Mouse (Mus musculus) forebrain, embryonic 14.5 days (tissue): ENCODE measurements at regions not wholly inside any gene's neighbourhood (a gene's known extent, or its start where the extent isn't known, plus 50 kb on each side); places are given as distances from the start of the nearest gene placed in this dataset.

ENCODE experiments used
- ATAC-seq: fragments of 200-750 bp; cut with Nextera tagmentation; 2 replicates; pipeline ENCODE4 v1.8.0; 2017; ENCODE audit warnings: mild to moderate bottlenecking, moderate library complexity
- DNase-seq: peaks from one replicate; pipeline ENCODE4 v3.0.0-alpha.2; 2015; ENCODE audit warnings: low spot score
- H3K27ac ChIP-seq: fragments of 300-500 bp; sonication (generic); 2 replicates; pipeline ENCODE4 v1.5.1; 2014; ENCODE audit warnings: low read depth, mild to moderate bottlenecking, control low read depth, low read length, moderate library complexity
- H3K27me3 ChIP-seq: fragments of 300-500 bp; sonication (generic); replicated peaks from 2 replicates; pipeline ENCODE4 v1.6.1; 2014; ENCODE audit warnings: low read length, control low read depth, mixed read lengths; ENCODE audit not compliant: control insufficient read depth, insufficient read depth
- H3K36me3 ChIP-seq: fragments of 300-500 bp; sonication (generic); 2 replicates; pipeline ENCODE4 v1.6.1; 2014; ENCODE audit warnings: low read length, control low read depth; ENCODE audit not compliant: control insufficient read depth, insufficient read depth
- H3K4me1 ChIP-seq: fragments of 300-500 bp; sonication (generic); 2 replicates; pipeline ENCODE4 v1.6.1; 2014; ENCODE audit warnings: antibody characterized with exemption, low read length, control low read depth; ENCODE audit not compliant: control insufficient read depth, insufficient read depth
- H3K4me2 ChIP-seq: fragments of 300-500 bp; sonication (generic); 2 replicates; pipeline ENCODE4 v1.6.1; 2014; ENCODE audit warnings: mild to moderate bottlenecking, control low read depth, low read length
- H3K4me3 ChIP-seq: fragments of 300-500 bp; sonication (generic); 2 replicates; pipeline ENCODE4 v1.5.1; 2014; ENCODE audit warnings: low read depth, low read length, control low read depth
- H3K9ac ChIP-seq: fragments of 300-500 bp; sonication (generic); 2 replicates; pipeline ENCODE4 v1.6.1; 2014; ENCODE audit warnings: mild to moderate bottlenecking, low read length, control low read depth, moderate library complexity
- H3K9me3 ChIP-seq: fragments of 300-500 bp; sonication (generic); replicated peaks from 2 replicates; pipeline ENCODE4 v1.6.1; 2016; ENCODE audit warnings: low read length, control low read depth, mixed read lengths; ENCODE audit not compliant: control insufficient read depth
- WGBS: fragments of 180-500 bp; shearing (Covaris S2); extraction: QIAGEN DNeasy Blood & Tissue Kit; methylation state at CpG from one replicate; pipeline ENCODE4 v1.1.7; 2014; 5-methylcytosine and 5-hydroxymethylcytosine counted together

- Histone ChIP-seq H3K4me1 (peaks cover 7% of the 10 kb centered on the region; the same call in 1 of the 2 replicates), H3K4me2 (no peak overlapping the region), H3K4me3 (no peak overlapping the region), H3K9ac (no peak overlapping the region), H3K36me3 (no peaks in the 10 kb centered on the region), H3K9me3 (no peaks in the 10 kb centered on the region; the same call in 1 of the 2 replicates), H3K27ac (no peak overlapping the region), H3K27me3 (no peaks in the 10 kb centered on the region)
- no peak for DNase-seq
- 32% methylated on average over 8 of the region's 8 CpGs for WGBS
- no peak for ATAC-seq
Measured at GRCm38 (mm10) chr1:90504583-90505080, 98.1 kb upstream of the Cops8 start.

GRCm38 (mm10) chr1:90505599-90505998 lies 97.2 kb upstream of the Cops8 start:
- H3K36me3 ChIP-seq: no peaks in the 10 kb centered on the region
- H3K9me3 ChIP-seq: no peaks in the 10 kb centered on the region
- no peak overlapping the region for H3K4me3 ChIP-seq
- no peak overlapping the region for H3K4me2 ChIP-seq
- peaks cover 7% of the 10 kb centered on the region; the same call in 1 of the 2 replicates for H3K4me1 ChIP-seq
- H3K27me3 ChIP-seq: no peaks in the 10 kb centered on the region
- DNase-seq (no peak), ATAC-seq (no peak)
- no peak overlapping the region for H3K27ac ChIP-seq
- no peak overlapping the region for H3K9ac ChIP-seq
- WGBS: 88% methylated on average over 3 of the region's 3 CpGs

- peaks cover 7% of the 10 kb centered on the region; the same call in 1 of the 2 replicates for H3K4me1 ChIP-seq
- no peak overlapping the region for H3K9ac ChIP-seq
- H3K36me3 ChIP-seq: no peaks in the 10 kb centered on the region
- no peaks in the 10 kb centered on the region for H3K9me3 ChIP-seq
- no peak overlapping the region for H3K4me2 ChIP-seq
- no peak overlapping the region for H3K4me3 ChIP-seq
- 91% methylated on average over 9 of the region's 9 CpGs for WGBS
- no peaks in the 10 kb centered on the region for H3K27me3 ChIP-seq
- ATAC-seq (no peak), DNase-seq (no peak)
- H3K27ac ChIP-seq: no peak overlapping the region
Measured at GRCm38 (mm10) chr1:90506582-90506981, 96.2 kb upstream of the Cops8 start.

GRCm38 (mm10) chr1:90509371-90509770 lies 93.4 kb upstream of the Cops8 start:
- H3K4me2 ChIP-seq: no peak overlapping the region
- H3K27me3 ChIP-seq: no peaks in the 10 kb centered on the region
- peaks cover 5% of the 10 kb centered on the region; the same call in 1 of the 2 replicates for H3K4me1 ChIP-seq
- WGBS: 87% methylated on average over 7 of the region's 7 CpGs
- no peak overlapping the region for H3K4me3 ChIP-seq
- no peak overlapping the region for H3K9ac ChIP-seq
- ATAC-seq (no peak), DNase-seq (no peak)
- H3K27ac ChIP-seq: no peak overlapping the region
- H3K36me3 ChIP-seq: no peaks in the 10 kb centered on the region
- H3K9me3 ChIP-seq: no peaks in the 10 kb centered on the region

- H3K4me1 ChIP-seq: no peaks in the 10 kb centered on the region
- no peak overlapping the region for H3K9ac ChIP-seq
- 72% methylated on average over 4 of the region's 4 CpGs for WGBS
- H3K4me3 ChIP-seq: no peak overlapping the region
- H3K9me3 ChIP-seq: no peaks in the 10 kb centered on the region
- H3K27me3 ChIP-seq: no peaks in the 10 kb centered on the region
- no peaks in the 10 kb centered on the region for H3K36me3 ChIP-seq
- ATAC-seq: no peak
- H3K4me2 ChIP-seq: no peak overlapping the region
- no peak for DNase-seq
- no peak overlapping the region for H3K27ac ChIP-seq
Measured at GRCm38 (mm10) chr1:90513442-90514070, 89.2 kb upstream of the Cops8 start.

GRCm38 (mm10) chr1:90514176-90514575 lies 88.6 kb upstream of the Cops8 start:
- Histone ChIP-seq H3K27me3 (no peaks in the 10 kb centered on the region), H3K9ac (no peak overlapping the region), H3K4me2 (no peak overlapping the region), H3K27ac (no peak overlapping the region), H3K4me1 (no peaks in the 10 kb centered on the region), H3K9me3 (no peaks in the 10 kb centered on the region), H3K36me3 (no peaks in the 10 kb centered on the region), H3K4me3 (no peak overlapping the region)
- ATAC-seq (no peak), DNase-seq (no peak)
- 82% methylated on average over 7 of the region's 7 CpGs for WGBS

- Histone ChIP-seq H3K4me3 (no peak overlapping the region), H3K4me1 (no peaks in the 10 kb centered on the region), H3K36me3 (no peaks in the 10 kb centered on the region), H3K27me3 (no peaks in the 10 kb centered on the region), H3K9me3 (no peaks in the 10 kb centered on the region), H3K9ac (no peak overlapping the region), H3K27ac (no peak overlapping the region), H3K4me2 (no peak overlapping the region)
- DNase-seq (no peak), ATAC-seq (no peak)
- 50% methylated on average over 9 of the region's 9 CpGs for WGBS
Measured at GRCm38 (mm10) chr1:90518584-90519265, 84.1 kb upstream of the Cops8 start.

- 73% methylated on average over 12 of the region's 12 CpGs for WGBS
Measured at GRCm38 (mm10) chr1:90519284-90520275, 83.2 kb upstream of the Cops8 start.

More at GRCm38 (mm10) chr1:90519284-90520275, 83.2 kb upstream of the Cops8 start:
- DNase-seq: no peak
- Histone ChIP-seq H3K27ac (no peak overlapping the region), H3K27me3 (no peaks in the 10 kb centered on the region), H3K4me3 (no peak overlapping the region), H3K9ac (no peak overlapping the region), H3K4me2 (no peak overlapping the region), H3K36me3 (no peaks in the 10 kb centered on the region), H3K9me3 (no peaks in the 10 kb centered on the region), H3K4me1 (no peaks in the 10 kb centered on the region)
- ATAC-seq: no peak
